Mouse (Mus musculus): Measurements from ENCODE around the gene Dmac1. TPM values are rescaled to one million over a fixed set of nuclear protein-coding genes. Genes with fewer than 3 reads are reported as not detected.
"Not testable (repeated sequence)": the region's sequence is repeated elsewhere in the genome, so short reads cannot be mapped to it uniquely, and the experiment has no call there.

Dmac1 gene
- polyA plus RNA-seq, 1 experiment from 2014 or later = 124 TPM

GRCm38 (mm10) chr4:75266773-75267550, 11.1 kb downstream of the Dmac1 start:
- Histone ChIP-seq H3K36me3 (no peaks in the 10 kb centered on the region), H3K9ac (no peak overlapping the region), H3K27ac (no peak overlapping the region), H3K27me3 (no peaks in the 10 kb centered on the region), H3K4me1 (no peaks in the 10 kb centered on the region), H3K4me2 (no peak overlapping the region), H3K4me3 (no peak overlapping the region), H3K9me3 (no peaks in the 10 kb centered on the region)
- no peak for ATAC-seq (ENCODE audit: insufficient number of reproducible peaks, low FRiP score, low TSS enrichment, low read depth)
- WGBS = 76% methylated on average over 6 of the region's 6 CpGs

GRCm38 (mm10) chr4:75264219-75264618, 13.9 kb downstream of the Dmac1 start:
- Histone ChIP-seq H3K4me2 (no peak overlapping the region), H3K27me3 (no peaks in the 10 kb centered on the region), H3K27ac (no peak overlapping the region), H3K4me1 (no peaks in the 10 kb centered on the region), H3K36me3 (no peaks in the 10 kb centered on the region), H3K9ac (no peak overlapping the region), H3K4me3 (no peak overlapping the region), H3K9me3 (no peaks in the 10 kb centered on the region)
- WGBS = 80% methylated on average over 2 of the region's 2 CpGs
- no peak for ATAC-seq (ENCODE audit: insufficient number of reproducible peaks, low FRiP score, low TSS enrichment, low read depth)

- Histone ChIP-seq H3K27ac (no peak overlapping the region), H3K4me3 (no peak overlapping the region)
- WGBS = 75% methylated on average over 3 of the region's 3 CpGs
Observed at GRCm38 (mm10) chr4:75263556-75264129, 14.5 kb downstream of the Dmac1 start.

GRCm38 (mm10) chr4:75262423-75262822, 15.7 kb downstream of the Dmac1 start:
- Histone ChIP-seq H3K27ac (no peak overlapping the region), H3K9me3 (no peaks in the 10 kb centered on the region), H3K36me3 (no peaks in the 10 kb centered on the region), H3K4me1 (no peaks in the 10 kb centered on the region), H3K4me3 (no peak overlapping the region), H3K27me3 (no peaks in the 10 kb centered on the region), H3K4me2 (no peak overlapping the region), H3K9ac (no peak overlapping the region)
- ATAC-seq (ENCODE audit: insufficient number of reproducible peaks, low FRiP score, low TSS enrichment, low read depth) = no peak
- 65% methylated on average over 7 of the region's 7 CpGs for WGBS

More at GRCm38 (mm10) chr4:75263556-75264129, 14.5 kb downstream of the Dmac1 start:
- Histone ChIP-seq H3K9me3 (no peaks in the 10 kb centered on the region), H3K4me2 (no peak overlapping the region), H3K27me3 (no peaks in the 10 kb centered on the region), H3K4me1 (no peaks in the 10 kb centered on the region), H3K9ac (no peak overlapping the region), H3K36me3 (no peaks in the 10 kb centered on the region)
- ATAC-seq (ENCODE audit: insufficient number of reproducible peaks, low FRiP score, low TSS enrichment, low read depth) = no peak

GRCm38 (mm10) chr4:75260156-75260555, 17.9 kb downstream of the Dmac1 start:
- H3K4me1 ChIP-seq = no peaks in the 10 kb centered on the region
- H3K9me3 ChIP-seq = no peaks in the 10 kb centered on the region
- H3K4me3 ChIP-seq = no peak overlapping the region
- H3K4me2 ChIP-seq = no peak overlapping the region
- no peaks in the 10 kb centered on the region for H3K36me3 ChIP-seq
- H3K9ac ChIP-seq = no peak overlapping the region
- no peak overlapping the region for H3K27ac ChIP-seq
- ATAC-seq (ENCODE audit: insufficient number of reproducible peaks, low FRiP score, low TSS enrichment, low read depth) = no peak
- no peaks in the 10 kb centered on the region for H3K27me3 ChIP-seq
- 45% methylated on average over 6 of the region's 6 CpGs for WGBS

GRCm38 (mm10) chr4:75259447-75259846, 18.7 kb downstream of the Dmac1 start:
- no peak overlapping the region for H3K4me2 ChIP-seq
- 37% methylated on average over 3 of the region's 3 CpGs for WGBS
- no peaks in the 10 kb centered on the region for H3K4me1 ChIP-seq
- H3K27me3 ChIP-seq = no peaks in the 10 kb centered on the region
- no peak overlapping the region for H3K4me3 ChIP-seq
- ATAC-seq (ENCODE audit: insufficient number of reproducible peaks, low FRiP score, low TSS enrichment, low read depth) = no peak
- H3K9ac ChIP-seq = no peak overlapping the region
- no peak overlapping the region for H3K27ac ChIP-seq
- no peaks in the 10 kb centered on the region for H3K36me3 ChIP-seq
- no peaks in the 10 kb centered on the region for H3K9me3 ChIP-seq

GRCm38 (mm10) chr4:75234602-75235001, 43.5 kb downstream of the Dmac1 start:
- H3K27me3 ChIP-seq; H3K27ac ChIP-seq; H3K4me1 ChIP-seq; H3K36me3 ChIP-seq; H3K4me2 ChIP-seq; H3K9ac ChIP-seq; H3K4me3 ChIP-seq; ATAC-seq (ENCODE audit: insufficient number of reproducible peaks, low FRiP score, low TSS enrichment, low read depth); H3K9me3 ChIP-seq: not testable (repeated sequence)
- WGBS = 49% methylated on average over 3 of the region's 3 CpGs

Measured in limb, embryonic 15.5 days (tissue).